Mouse (Mus musculus): ENCODE data around the gene Mcm10.

DNA sequence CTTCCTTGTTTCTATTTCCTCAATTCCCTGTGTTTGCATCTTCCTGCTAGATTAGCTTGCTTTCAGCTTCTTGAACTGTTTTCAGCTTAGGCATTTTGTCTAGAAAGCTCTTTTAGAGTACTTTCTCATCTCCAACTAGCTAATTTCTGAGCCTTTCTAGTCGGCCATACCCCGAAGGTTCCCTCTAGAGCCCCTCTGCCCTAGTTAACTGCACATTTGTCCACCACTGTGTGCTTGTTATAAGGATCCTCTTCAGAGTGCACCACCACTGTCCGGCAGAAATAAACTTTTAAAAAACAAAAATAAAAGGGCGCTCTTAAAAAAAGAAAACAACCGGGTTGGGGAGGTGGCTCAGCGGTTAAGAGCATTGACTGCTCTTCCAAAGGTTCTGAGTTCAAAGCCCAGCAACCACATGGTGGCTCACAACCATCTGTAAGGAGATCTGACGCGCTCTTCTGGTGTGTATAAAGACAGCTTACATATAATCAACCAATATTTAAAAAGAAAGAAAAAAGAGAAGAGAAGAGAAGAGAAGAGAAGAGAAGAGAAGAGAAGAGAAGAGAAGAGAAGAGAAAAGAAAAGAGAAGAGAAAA lies 597 bp downstream of the Mcm10 start:
- no peak for TF ChIP-seq CTCF (IDR thresholded peaks at IDR 0.05; ENCODE audit: low read depth)
- TF ChIP-seq EP300 (IDR thresholded peaks at IDR 0.05; ENCODE audit: low read depth), result no peak
